In the genomic region with DNA sequence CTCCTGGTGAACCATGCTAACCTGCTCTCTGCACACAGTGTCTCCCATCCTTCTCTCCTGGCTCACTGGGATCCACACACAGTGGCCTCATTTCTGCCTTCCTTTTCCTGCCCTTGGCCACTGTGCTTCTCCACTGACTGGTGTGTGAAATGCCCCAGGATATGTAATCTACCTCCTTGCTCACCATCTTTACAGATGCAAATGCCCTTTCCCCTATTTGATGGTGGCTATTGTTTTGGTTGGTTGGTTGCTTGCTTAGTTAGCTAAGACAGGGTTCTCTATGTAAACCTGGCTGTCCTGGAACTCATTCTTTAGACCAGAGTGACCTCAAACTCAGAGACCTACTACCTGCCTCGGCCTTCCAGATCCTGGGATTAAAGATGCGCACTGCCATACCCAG, we compare ENCODE assay signal across 15 mouse cellular contexts.
"Had no signal": no experiment of that assay in that cellular context is flagged by ENCODE, and none has a peak within 500 bp of the region (broad histone marks: within the 10 kb centered on the region; RNA-seq: fewer than 3 reads in every experiment).

No protein-coding gene starts in this region.

- H3K9ac ChIP-seq: liver, embryonic 15.5 days; midbrain, embryonic 15.5 days; neural tube, embryonic 12.5 days had no signal

- H3K4me3 ChIP-seq: left cerebral cortex, adult 2 months; limb, embryonic 10.5 days; liver, embryonic 15.5 days; megakaryocyte, embryonic 14.5 days; midbrain, embryonic 15.5 days; neural tube, embryonic 12.5 days had no signal

- H3K27ac ChIP-seq: left cerebral cortex, adult 2 months; limb, embryonic 10.5 days; liver, embryonic 15.5 days; macrophage; midbrain, embryonic 15.5 days; neural tube, embryonic 12.5 days had no signal

- DNase-seq: kidney, adult 8-10 months; lung, adult 2 months; retina, postnatal 1 day; right cerebral cortex, postnatal 14 days; thymus, adult 2 months; thymus, postnatal 25 days had no signal

- H3K9me3 ChIP-seq: limb, embryonic 10.5 days; liver, embryonic 15.5 days; midbrain, embryonic 15.5 days; neural tube, embryonic 12.5 days had no signal

- H3K27me3 ChIP-seq: liver, embryonic 15.5 days; megakaryocyte, embryonic 14.5 days; midbrain, embryonic 15.5 days; neural tube, embryonic 12.5 days had no signal

- H3K36me3 ChIP-seq: liver, embryonic 15.5 days; midbrain, embryonic 15.5 days; neural tube, embryonic 12.5 days had no signal

- H3K4me1 ChIP-seq: limb, embryonic 10.5 days; liver, embryonic 15.5 days; megakaryocyte, embryonic 14.5 days; midbrain, embryonic 15.5 days; neural tube, embryonic 12.5 days had no signal

- ATAC-seq: midbrain, embryonic 15.5 days had no signal

- H3K4me2 ChIP-seq: liver, embryonic 11.5 days; liver, embryonic 15.5 days; midbrain, embryonic 11.5 days; midbrain, embryonic 15.5 days; neural tube, embryonic 12.5 days had no signal
